Mouse (Mus musculus) bone marrow, adult 2 months (tissue): ENCODE data around the gene 2700049A03Rik. TPM values are rescaled to one million over a fixed set of nuclear protein-coding genes. Genes with fewer than 3 reads are reported as not detected.
"Not testable (repeated sequence)": the region's sequence is repeated elsewhere in the genome, so short reads cannot be mapped to it uniquely, and the experiment has no call there.

Experiments
- H3K27ac ChIP-seq: fragments of 200-500 bp; 2 replicates; pipeline ENCODE4 v1.5.1; 2012; ENCODE audit warnings: low read depth, mild to moderate bottlenecking, control low read depth, inconsistent platforms, low read length; ENCODE audit not compliant: control insufficient read depth, poor library complexity, insufficient read depth
- H3K4me1 ChIP-seq: fragments of 200-500 bp; 2 replicates; pipeline ENCODE4 v1.6.1; 2011; ENCODE audit warnings: low read length; ENCODE audit not compliant: control insufficient read depth, insufficient read depth
- H3K4me3 ChIP-seq: fragments of 200-500 bp; replicated peaks from 2 replicates; pipeline ENCODE3; 2011; ENCODE audit warnings: mild to moderate bottlenecking, low read depth, low read length, control low read depth; ENCODE audit not compliant: control insufficient read depth
- CTCF ChIP-seq: fragments of 200-500 bp; IDR thresholded peaks from 2 replicates; pipeline ENCODE4 v1.5.1; 2011; ENCODE audit warnings: low read length, control low read depth; ENCODE audit not compliant: control insufficient read depth, insufficient read depth
- POLR2A ChIP-seq: fragments of 200-500 bp; IDR thresholded peaks from 2 replicates; pipeline ENCODE4 v1.6.1; 2011; ENCODE audit warnings: low read depth, mild to moderate bottlenecking, control low read depth, low read length, borderline replicate concordance; ENCODE audit not compliant: control insufficient read depth
- WGBS: fragments of 180-500 bp; shearing (Covaris S2); methylation state at CpG from one replicate; pipeline ENCODE4 v1.1.7; 2018; 5-methylcytosine and 5-hydroxymethylcytosine counted together
- polyA plus RNA-seq: library from polyadenylated mRNA; stranded (reverse); fragments of >200 nt; gene quantifications from 2 replicates; pipeline ENCODE4 v1.2.4, GENCODE M21; 2011; ENCODE audit warnings: low replicate concordance; ENCODE audit not compliant: missing spikeins, insufficient read depth, insufficient read length

Gene 2700049A03Rik
- 3.3 and 5.9 TPM in 2 replicates for polyA plus RNA-seq

- TF ChIP-seq POLR2A (peak; percentile 61; the same call in 1 of the 2 replicates), CTCF (no peak)
- H3K27ac ChIP-seq = peak within 1 kb of the TSS; percentile 63
- WGBS = under 1% methylated on average over 52 of the region's 52 CpGs
- no peaks in the 10 kb centered on the region; the same call in 1 of the 2 replicates for H3K4me1 ChIP-seq
- peak within 1 kb of the TSS; percentile 87 for H3K4me3 ChIP-seq
Observed at GRCm38 (mm10) chr12:71136130-71136973, at the start of gene 2700049A03Rik, which contains the start of gene Timm9. Gene 2700049A03Rik, plus strand, starts transcription at chr12:71136848. Gene Timm9, minus strand, starts transcription at chr12:71136684.

- WGBS = 77% methylated on average over 4 of the region's 4 CpGs
- not testable (repeated sequence) for H3K27ac ChIP-seq, H3K4me3 ChIP-seq, H3K4me1 ChIP-seq
Observed at GRCm38 (mm10) chr12:71104275-71104674, 32.4 kb upstream of the 2700049A03Rik start.

GRCm38 (mm10) chr12:71107216-71107771, 29.4 kb upstream of the 2700049A03Rik start:
- 82% methylated on average over 6 of the region's 6 CpGs for whole genome bisulfite sequencing
- TF ChIP-seq CTCF (no peak), POLR2A (no peak)
- Histone ChIP-seq H3K4me1 (no peaks in the 10 kb centered on the region), H3K4me3 (no peak overlapping the region), H3K27ac (no peak overlapping the region)

- TF ChIP-seq POLR2A (no peak), CTCF (peak; percentile 14; the same call in 1 of the 2 replicates)
- WGBS = 29% methylated on average over 33 of the region's 33 CpGs
- H3K4me3 ChIP-seq = no peak within 1 kb of the TSS
- no peak within 1 kb of the TSS; the same call in 1 of the 2 replicates for H3K27ac ChIP-seq
- H3K4me1 ChIP-seq = peaks cover 4% of the 10 kb centered on the region; the same call in 1 of the 2 replicates
Observed at GRCm38 (mm10) chr12:71111331-71111730, 25.3 kb upstream of the 2700049A03Rik start, which contains the start of gene Tomm20l. Gene Tomm20l, plus strand, starts transcription at chr12:71111428.

- H3K27ac ChIP-seq = no peak overlapping the region
- H3K4me3 ChIP-seq = no peak overlapping the region
- 41% methylated on average over 10 of the region's 10 CpGs for WGBS
- peaks cover 4% of the 10 kb centered on the region; the same call in 1 of the 2 replicates for H3K4me1 ChIP-seq
- TF ChIP-seq CTCF = no peak
- TF ChIP-seq POLR2A = no peak
Observed at GRCm38 (mm10) chr12:71113074-71113473, 23.6 kb upstream of the 2700049A03Rik start.

GRCm38 (mm10) chr12:71113675-71114288, 22.9 kb upstream of the 2700049A03Rik start:
- WGBS = 4% methylated on average over 12 of the region's 12 CpGs
- TF ChIP-seq CTCF (no peak), POLR2A (no peak)
- H3K4me3 ChIP-seq = peak overlapping the region; percentile 7
- H3K4me1 ChIP-seq = peaks cover 4% of the 10 kb centered on the region; the same call in 1 of the 2 replicates
- H3K27ac ChIP-seq = 0 out of 2 replicates have a peak overlapping the region, but pooled peaks have one; percentile 9

- TF ChIP-seq POLR2A (no peak), CTCF (no peak)
- Histone ChIP-seq H3K4me3 (no peak overlapping the region), H3K4me1 (peaks cover 4% of the 10 kb centered on the region; the same call in 1 of the 2 replicates), H3K27ac (no peak overlapping the region)
- WGBS = 86% methylated on average over 5 of the region's 5 CpGs
Observed at GRCm38 (mm10) chr12:71116411-71116810, 20.2 kb upstream of the 2700049A03Rik start.

GRCm38 (mm10) chr12:71122731-71123130, 13.9 kb upstream of the 2700049A03Rik start:
- no peak overlapping the region for H3K4me3 ChIP-seq
- H3K27ac ChIP-seq = no peak overlapping the region
- TF ChIP-seq POLR2A = no peak
- no peak for TF ChIP-seq CTCF
- 86% methylated on average over 10 of the region's 10 CpGs for WGBS
- H3K4me1 ChIP-seq = no peaks in the 10 kb centered on the region
